23 mouse cellular contexts compared by ENCODE assay signal in genomic region chr10:12558810-12559209, GRCm38 (mm10).
"Had no signal": no experiment of that assay in that cellular context is flagged by ENCODE, and none has a peak within 500 bp of the region (broad histone marks: within the 10 kb centered on the region; RNA-seq: fewer than 3 reads in every experiment).

No protein-coding gene starts in this region.

- H3K27me3 ChIP-seq: heart, embryonic 12.5 days; hindbrain, embryonic 13.5 days; hindbrain, embryonic 15.5 days; kidney, embryonic 15.5 days; limb, embryonic 12.5 days had no signal

- ATAC-seq: hindbrain, postnatal 0 days; intestine, embryonic 16.5 days had no signal

- DNase-seq: gastrocnemius, adult 2 months; gastrocnemius, postnatal 10 days; gastrocnemius, postnatal 25 days; heart, adult 18-20 months; heart, postnatal 10 days; heart, postnatal 4 days; kidney, adult 11 months; kidney, adult 2 months; kidney, adult 9 months; kidney, postnatal 14 days; kidney, postnatal 36 days; layer of hippocampus, adult 9-11 months; layer of hippocampus, postnatal 36 days; liver had no signal

- H3K9me3 ChIP-seq: heart, embryonic 10.5 days; heart, embryonic 12.5 days; hindbrain, embryonic 13.5 days; hindbrain, embryonic 15.5 days; kidney, embryonic 15.5 days; limb, embryonic 10.5 days; limb, embryonic 12.5 days had no signal

- H3K36me3 ChIP-seq: heart, embryonic 10.5 days; heart, embryonic 12.5 days; hindbrain, embryonic 13.5 days; hindbrain, embryonic 15.5 days; kidney, embryonic 15.5 days; limb, embryonic 10.5 days; limb, embryonic 12.5 days had no signal

- H3K4me1 ChIP-seq: heart, embryonic 10.5 days; heart, embryonic 12.5 days; hindbrain, embryonic 13.5 days; hindbrain, embryonic 15.5 days had no signal

- H3K4me3 ChIP-seq: gastrocnemius, adult 2 months; heart, embryonic 10.5 days; heart, embryonic 12.5 days; hindbrain, embryonic 13.5 days; hindbrain, embryonic 15.5 days; kidney, embryonic 15.5 days; limb, embryonic 10.5 days; limb, embryonic 12.5 days had no signal
